Mouse (Mus musculus) forebrain, embryonic 16.5 days (tissue): Measurements from ENCODE around the gene Sorbs2. TPM values are rescaled to one million over a fixed set of nuclear protein-coding genes. Genes with fewer than 3 reads are reported as not detected.

ENCODE experiments used
- ATAC-seq: fragments of 200-750 bp; cut with Nextera tagmentation; 2 replicates; pipeline ENCODE4 v1.8.0; 2017; ENCODE audit warnings: mild to moderate bottlenecking, moderate library complexity
- H3K27ac ChIP-seq: fragments of 300-500 bp; sonication (generic); 2 replicates; pipeline ENCODE4 v1.5.1; 2014; ENCODE audit warnings: low read length, control low read depth
- H3K27me3 ChIP-seq: fragments of 300-500 bp; sonication (generic); replicated peaks from 2 replicates; pipeline ENCODE4 v1.6.1; 2014; ENCODE audit warnings: low read length; ENCODE audit not compliant: control insufficient read depth, insufficient read depth
- H3K36me3 ChIP-seq: fragments of 300-500 bp; sonication (generic); 2 replicates; pipeline ENCODE4 v1.6.1; 2014; ENCODE audit not compliant: control insufficient read depth, insufficient read depth
- H3K4me1 ChIP-seq: fragments of 300-500 bp; sonication (generic); replicated peaks from 2 replicates; pipeline ENCODE4 v1.6.1; 2014; ENCODE audit warnings: low read length; ENCODE audit not compliant: control insufficient read depth, insufficient read depth
- H3K4me2 ChIP-seq: fragments of 300-500 bp; sonication (generic); 2 replicates; pipeline ENCODE4 v1.6.1; 2014; ENCODE audit warnings: mild to moderate bottlenecking, low read length, control low read depth
- H3K4me3 ChIP-seq: fragments of 300-500 bp; sonication (generic); replicated peaks from 2 replicates; pipeline ENCODE4 v1.5.1; 2014; ENCODE audit warnings: mild to moderate bottlenecking, low read length, control low read depth
- H3K9ac ChIP-seq: fragments of 300-500 bp; sonication (generic); replicated peaks from 2 replicates; pipeline ENCODE4 v1.6.1; 2014; ENCODE audit warnings: low read depth, low read length, control low read depth
- H3K9me3 ChIP-seq: fragments of 300-500 bp; sonication (generic); 2 replicates; pipeline ENCODE4 v1.6.1; 2016; ENCODE audit warnings: low read length; ENCODE audit not compliant: control insufficient read depth
- WGBS: fragments of 180-500 bp; shearing (Covaris S2); extraction: QIAGEN DNeasy Blood & Tissue Kit; methylation state at CpG from one replicate; pipeline ENCODE4 v1.1.7; 2014; 5-methylcytosine and 5-hydroxymethylcytosine counted together
- polyA plus RNA-seq: library from polyadenylated mRNA; unstranded; fragments of >200 nt; fragmentation: Nextera tagmentation; extraction: Ambion mirVana; gene quantifications from 2 replicates; pipeline ENCODE4 v1.2.1, GENCODE M21; 2015

Sorbs2 gene
- polyA plus RNA-seq, 1 experiment from 2014 or later = 92.6 TPM

DNA sequence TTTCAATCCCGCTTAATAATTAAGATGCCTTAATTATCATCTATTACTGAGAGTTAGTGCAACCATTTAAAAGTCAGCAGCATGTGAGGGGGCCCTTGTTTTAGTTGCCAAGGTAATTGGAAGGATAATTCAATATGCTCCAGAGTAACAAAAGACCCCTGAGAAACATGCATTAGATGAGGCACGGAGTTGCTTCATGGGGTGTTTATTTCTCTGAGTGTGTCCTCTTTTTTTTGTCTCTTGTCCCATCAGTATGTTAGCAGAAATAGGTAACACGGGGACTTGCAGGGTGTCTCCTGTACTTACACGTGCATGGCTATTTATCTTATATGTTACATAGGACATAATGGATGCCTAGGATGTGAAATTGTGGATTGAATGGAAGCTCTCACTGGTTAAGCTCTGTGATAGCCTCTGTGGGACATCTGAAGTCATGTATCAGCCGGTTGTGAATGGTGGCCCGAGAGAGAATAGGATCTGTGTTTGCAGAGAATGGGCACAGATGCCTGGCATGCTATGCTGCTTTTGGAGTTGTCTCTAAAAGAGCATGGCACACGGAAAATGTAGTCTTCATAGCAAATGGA lies 1.0 kb downstream of the Sorbs2 start:
- peak overlapping the region; percentile 75 for H3K9ac ChIP-seq
- 5% methylated on average over 7 of the region's 7 CpGs for WGBS
- H3K9me3 ChIP-seq = no peaks in the 10 kb centered on the region; the same call in 1 of the 2 replicates
- peak overlapping the region; percentile 61 for H3K4me2 ChIP-seq
- H3K4me3 ChIP-seq = peak overlapping the region; percentile 52
- no peaks in the 10 kb centered on the region for H3K36me3 ChIP-seq
- H3K27me3 ChIP-seq = no peaks in the 10 kb centered on the region
- peak; percentile 22; the same call in 1 of the 2 replicates for ATAC-seq
- H3K27ac ChIP-seq = peak overlapping the region; percentile 91
- H3K4me1 ChIP-seq = peaks cover 12% of the 10 kb centered on the region

DNA sequence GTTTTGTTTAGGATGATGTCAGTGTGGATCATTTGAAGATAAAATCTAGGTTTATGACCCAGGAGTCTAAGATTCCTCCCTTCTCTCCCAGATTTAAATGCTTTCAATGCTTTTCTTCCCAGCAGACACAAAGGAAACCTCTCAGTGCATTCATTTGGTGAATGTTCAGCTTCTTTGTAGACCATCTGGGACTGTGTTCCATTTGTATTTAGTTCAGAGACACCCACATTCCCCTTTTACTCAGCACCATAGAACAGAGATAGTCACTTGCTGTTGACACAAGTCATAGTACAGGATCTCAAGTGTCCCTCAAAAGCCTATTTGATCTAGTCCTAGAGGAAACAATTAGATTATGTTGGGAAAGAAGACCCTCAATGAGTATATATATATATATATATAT lies 4.8 kb downstream of the Sorbs2 start:
- peaks cover 3% of the 10 kb centered on the region for H3K9me3 ChIP-seq
- no peaks in the 10 kb centered on the region for H3K27me3 ChIP-seq
- H3K36me3 ChIP-seq = no peaks in the 10 kb centered on the region
- H3K4me1 ChIP-seq = peaks cover 12% of the 10 kb centered on the region
- no peak overlapping the region for H3K4me2 ChIP-seq
- H3K4me3 ChIP-seq = no peak overlapping the region
- no peak overlapping the region for H3K9ac ChIP-seq
- no peak for ATAC-seq
- H3K27ac ChIP-seq = no peak overlapping the region

DNA sequence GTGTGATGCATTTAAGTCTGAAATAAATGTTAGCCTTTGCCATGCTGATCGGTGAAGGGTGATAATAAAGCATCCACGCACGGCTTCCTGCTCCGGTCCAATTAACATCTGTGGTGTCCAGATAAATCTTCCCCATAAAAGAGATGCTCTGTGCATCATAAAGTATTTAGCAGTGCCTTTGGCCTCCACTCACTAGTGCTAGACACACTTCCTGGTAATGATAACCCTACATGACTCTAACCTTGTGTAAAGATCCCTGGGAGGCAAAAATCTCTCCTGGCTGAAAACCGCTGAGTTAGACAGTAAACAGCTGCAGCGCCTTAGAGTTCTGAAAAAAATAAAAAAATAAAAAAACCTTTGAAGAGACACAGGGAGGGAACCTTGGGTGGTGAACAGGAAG lies 14.0 kb downstream of the Sorbs2 start:
- no peak for ATAC-seq
- no peak overlapping the region for H3K9ac ChIP-seq
- WGBS = 89% methylated on average over 6 of the region's 6 CpGs
- no peak overlapping the region for H3K27ac ChIP-seq
- no peaks in the 10 kb centered on the region for H3K27me3 ChIP-seq
- H3K4me3 ChIP-seq = no peak overlapping the region
- H3K4me1 ChIP-seq = no peaks in the 10 kb centered on the region
- H3K36me3 ChIP-seq = peaks cover 2% of the 10 kb centered on the region
- no peak overlapping the region for H3K4me2 ChIP-seq
- no peaks in the 10 kb centered on the region for H3K9me3 ChIP-seq

DNA sequence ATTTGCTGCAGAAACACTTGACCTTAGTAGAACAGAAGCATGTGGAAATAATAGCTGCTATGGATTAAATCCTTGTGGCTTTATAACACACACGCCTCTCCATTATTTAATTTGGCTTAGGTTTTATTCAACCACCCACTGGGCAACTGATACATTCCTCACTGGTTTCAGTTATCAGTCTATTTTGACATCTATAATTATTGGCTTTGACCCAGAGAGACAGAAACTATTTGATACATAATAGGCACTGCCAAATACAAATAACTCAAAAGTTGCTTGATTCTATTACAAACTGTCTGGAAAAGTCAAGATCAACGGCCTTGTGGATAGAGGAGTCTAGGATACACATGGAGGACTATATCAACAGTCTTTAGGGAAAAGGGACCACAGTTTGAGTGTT lies 20.1 kb downstream of the Sorbs2 start:
- 75% methylated on average over 2 of the region's 2 CpGs for WGBS
- Histone ChIP-seq H3K4me3 (no peak overlapping the region), H3K36me3 (no peaks in the 10 kb centered on the region), H3K4me1 (no peaks in the 10 kb centered on the region), H3K4me2 (no peak overlapping the region), H3K27ac (no peak overlapping the region), H3K9me3 (no peaks in the 10 kb centered on the region), H3K9ac (no peak overlapping the region), H3K27me3 (no peaks in the 10 kb centered on the region)
- no peak for ATAC-seq

DNA sequence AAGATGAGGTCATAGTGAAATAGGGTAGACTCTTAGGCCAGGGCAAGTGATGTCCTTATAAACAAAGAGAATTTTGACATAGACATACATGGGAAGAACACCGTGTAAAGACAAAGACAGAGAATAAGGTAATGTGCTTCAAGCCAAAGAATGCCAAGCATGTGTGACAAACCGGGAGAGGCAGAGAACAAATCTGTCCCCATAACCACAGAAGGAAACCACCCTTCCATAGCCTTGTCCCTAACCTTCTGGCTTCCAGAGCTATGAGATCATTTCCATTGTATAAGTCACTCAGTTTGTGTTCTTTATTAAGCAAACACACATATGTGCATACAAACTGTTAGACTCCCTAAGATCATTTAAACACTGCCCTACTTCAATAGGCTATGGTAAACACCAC lies 21.3 kb downstream of the Sorbs2 start:
- no peaks in the 10 kb centered on the region for H3K9me3 ChIP-seq
- no peak for ATAC-seq
- no peaks in the 10 kb centered on the region for H3K4me1 ChIP-seq
- no peak overlapping the region for H3K4me2 ChIP-seq
- WGBS = 77% methylated on average over 2 of the region's 2 CpGs
- H3K36me3 ChIP-seq = no peaks in the 10 kb centered on the region
- no peak overlapping the region for H3K27ac ChIP-seq
- no peak overlapping the region for H3K9ac ChIP-seq
- H3K27me3 ChIP-seq = no peaks in the 10 kb centered on the region
- no peak overlapping the region for H3K4me3 ChIP-seq

DNA sequence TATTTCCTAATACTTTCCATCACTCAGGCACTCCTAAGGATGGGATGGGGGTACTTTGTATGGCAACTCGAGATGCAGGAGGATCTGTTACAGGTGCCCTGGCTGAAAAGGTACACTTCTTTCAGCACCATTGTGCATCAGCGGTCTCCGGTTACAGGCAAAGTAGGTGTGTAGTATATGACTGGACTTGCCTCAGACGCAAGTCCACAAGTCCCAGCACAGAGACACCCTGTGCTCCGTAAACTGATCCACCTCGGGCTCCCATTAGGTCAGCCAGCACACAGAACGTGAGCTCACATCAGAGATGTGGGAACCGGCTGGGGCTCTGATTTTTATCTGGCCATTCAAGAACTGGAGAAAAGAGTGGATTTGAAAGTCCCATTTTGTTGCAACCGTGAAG lies 29.0 kb downstream of the Sorbs2 start:
- 88% methylated on average over 9 of the region's 9 CpGs for WGBS
- Histone ChIP-seq H3K4me2 (no peak overlapping the region), H3K4me3 (no peak overlapping the region), H3K27me3 (no peaks in the 10 kb centered on the region), H3K9ac (no peak overlapping the region), H3K27ac (no peak overlapping the region), H3K36me3 (no peaks in the 10 kb centered on the region), H3K4me1 (peaks cover 6% of the 10 kb centered on the region; the same call in 1 of the 2 replicates), H3K9me3 (no peaks in the 10 kb centered on the region)
- no peak for ATAC-seq

DNA sequence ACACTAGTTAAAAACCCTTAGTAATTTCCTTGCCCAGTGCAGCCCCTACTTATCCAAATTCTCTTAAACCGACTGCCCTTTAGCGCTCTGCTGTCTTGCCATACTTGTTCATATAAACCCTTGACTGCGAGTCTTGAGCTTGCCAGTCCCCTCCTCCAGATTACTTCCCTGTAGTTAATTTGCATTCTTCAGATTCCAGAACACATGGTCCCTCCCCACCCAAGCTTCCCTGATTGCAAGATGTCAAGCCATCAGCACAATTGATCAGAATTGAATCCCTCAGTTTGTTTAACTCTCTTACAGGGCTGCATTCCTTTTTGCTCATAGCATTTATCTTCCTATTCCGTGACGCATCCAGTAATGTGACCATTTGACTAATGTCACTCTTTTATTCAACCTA lies 32.9 kb downstream of the Sorbs2 start:
- Histone ChIP-seq H3K4me3 (no peak overlapping the region), H3K9ac (no peak overlapping the region), H3K4me2 (no peak overlapping the region), H3K27me3 (no peaks in the 10 kb centered on the region), H3K27ac (no peak overlapping the region), H3K36me3 (no peaks in the 10 kb centered on the region), H3K9me3 (no peaks in the 10 kb centered on the region), H3K4me1 (peaks cover 6% of the 10 kb centered on the region; the same call in 1 of the 2 replicates)
- 67% methylated on average over 5 of the region's 5 CpGs for WGBS
- ATAC-seq = no peak

DNA sequence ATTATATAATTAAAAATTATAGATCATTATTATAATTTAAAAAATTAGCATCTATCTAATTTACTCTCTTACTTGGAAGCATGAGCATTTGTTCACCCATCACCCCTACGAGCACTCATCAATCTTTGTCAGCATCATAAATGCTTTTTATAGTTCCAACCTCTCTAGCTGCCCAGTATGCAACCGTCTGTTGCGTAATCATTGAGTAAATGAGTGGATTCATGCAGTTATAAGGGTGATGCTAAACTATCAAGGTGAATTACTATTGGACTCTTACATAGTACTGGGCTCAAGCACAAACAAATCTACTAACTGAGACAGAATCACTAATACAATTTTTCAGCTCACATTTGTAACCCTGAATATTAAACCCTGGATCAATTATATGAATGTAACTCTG lies 44.6 kb downstream of the Sorbs2 start:
- Histone ChIP-seq H3K4me3 (no peak overlapping the region), H3K4me2 (no peak overlapping the region), H3K27ac (no peak overlapping the region), H3K27me3 (no peaks in the 10 kb centered on the region), H3K36me3 (no peaks in the 10 kb centered on the region), H3K9ac (no peak overlapping the region), H3K4me1 (no peaks in the 10 kb centered on the region), H3K9me3 (no peaks in the 10 kb centered on the region)
- WGBS = 91% methylated on average over 3 of the region's 3 CpGs
- ATAC-seq = no peak

DNA sequence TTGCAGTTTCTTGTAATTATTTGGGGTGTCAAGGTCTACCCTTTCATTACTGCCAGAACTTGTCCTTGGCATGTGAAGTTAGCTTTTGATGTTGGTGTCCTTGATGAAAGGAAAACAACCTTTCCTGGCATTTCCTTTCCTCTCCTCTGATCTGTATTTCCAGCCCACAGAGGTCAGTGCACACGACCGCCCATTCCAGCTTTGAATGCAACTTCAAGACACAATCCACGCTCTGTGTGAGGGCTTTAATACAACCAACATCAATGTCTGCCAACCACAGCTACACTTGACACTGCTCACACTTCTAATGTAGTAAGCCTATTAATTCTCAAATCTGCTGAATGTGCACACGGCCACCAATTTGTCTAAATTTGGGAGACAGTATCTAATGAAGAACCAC lies 47.0 kb downstream of the Sorbs2 start:
- Histone ChIP-seq H3K4me3 (no peak overlapping the region), H3K36me3 (no peaks in the 10 kb centered on the region), H3K9ac (no peak overlapping the region), H3K4me2 (no peak overlapping the region), H3K4me1 (peaks cover 16% of the 10 kb centered on the region), H3K27me3 (no peaks in the 10 kb centered on the region), H3K27ac (no peak overlapping the region), H3K9me3 (no peaks in the 10 kb centered on the region)
- 46% methylated on average over 4 of the region's 4 CpGs for WGBS
- ATAC-seq = no peak

DNA sequence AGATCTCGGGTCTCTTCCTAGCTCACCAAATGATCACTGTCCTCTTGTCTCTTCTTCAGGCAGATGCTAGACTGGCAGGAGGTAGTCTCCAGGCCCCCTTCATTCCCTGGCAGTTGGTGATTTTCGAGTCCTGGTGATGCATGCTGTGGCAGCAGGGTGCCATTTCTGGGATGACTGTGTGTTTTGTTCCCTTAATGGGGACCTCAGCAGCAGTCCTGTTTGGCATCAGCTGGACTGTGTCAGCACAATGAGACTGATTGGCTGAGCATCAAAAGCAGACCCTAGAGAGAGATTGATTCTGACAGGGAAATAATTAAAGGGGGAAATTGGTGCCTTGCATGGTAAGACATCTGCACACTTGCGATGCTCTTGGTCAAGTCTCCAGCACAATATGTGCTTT lies 50.3 kb downstream of the Sorbs2 start:
- WGBS = 2% methylated on average over 3 of the region's 3 CpGs
- H3K4me3 ChIP-seq = no peak overlapping the region
- no peaks in the 10 kb centered on the region for H3K36me3 ChIP-seq
- H3K27me3 ChIP-seq = no peaks in the 10 kb centered on the region
- H3K4me2 ChIP-seq = no peak overlapping the region
- peak; percentile 94 for ATAC-seq
- H3K9ac ChIP-seq = no peak overlapping the region
- H3K27ac ChIP-seq = peak overlapping the region; percentile 48
- no peaks in the 10 kb centered on the region for H3K9me3 ChIP-seq
- H3K4me1 ChIP-seq = peaks cover 23% of the 10 kb centered on the region
